8 mouse cellular contexts compared by ENCODE assay signal in the genomic region with DNA sequence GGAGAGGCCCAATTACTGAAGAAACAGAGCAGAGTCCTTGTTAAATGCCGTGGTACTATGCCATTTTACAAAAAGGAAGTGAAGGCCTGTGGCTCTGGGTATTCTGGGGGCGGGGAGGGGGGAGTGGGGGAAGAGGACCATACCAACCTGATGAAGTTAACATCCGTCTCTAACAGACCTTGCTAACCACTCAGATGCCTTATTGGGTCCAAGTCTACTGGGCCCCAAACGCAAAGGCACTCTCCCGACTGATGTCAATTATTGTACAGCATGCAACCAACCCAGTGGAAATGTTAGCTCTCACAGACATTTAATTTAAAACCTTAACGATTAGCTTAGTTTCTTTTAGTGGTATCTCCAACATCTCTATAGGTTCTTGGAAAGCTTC. TPM values are rescaled to one million over a fixed set of nuclear protein-coding genes. Genes with fewer than 3 reads are reported as not detected.
A peak's percentile ranks its signal among the peaks of the same experiment; 100 is the strongest.
DNase-seq lines count a peak whose midpoint lies in the region; ATAC-seq and TF ChIP-seq lines count a peak whose summit lies in the region.

No protein-coding gene starts in this region.

- no peak for DNase-seq in heart, adult 18-20 months
- DNase-seq in G1E (ENCODE audit: low spot score) = no peak
- no peak for DNase-seq in forebrain, postnatal 0 days
- no peak for DNase-seq in MN1 (ENCODE audit: low spot score)
- no peak for DNase-seq in right cerebral cortex, postnatal 25 days
- DNase-seq in left cerebral cortex, postnatal 10 days (ENCODE audit: extremely low spot score in 1 of 2, low spot score in 2 of 2) = no peak

- intact Hi-C loops in left cerebral cortex, postnatal 10 days (cut with DNase I) = no loop called here

- 67% methylated on average over 6 of the region's 6 CpGs for WGBS in heart, embryonic 12.5 days
- 48% methylated on average over 6 of the region's 6 CpGs for WGBS in forebrain, postnatal 0 days
- WGBS in macrophage (ENCODE audit: missing documents) = 12% methylated on average over 6 of the region's 6 CpGs

- H3K4me2 ChIP-seq in heart, embryonic 12.5 days = peak overlapping the region; percentile 94
- peak overlapping the region; percentile 68 for H3K4me2 ChIP-seq in forebrain, postnatal 0 days (ENCODE audit: low read depth)

- 0 out of 2 replicates have a peak, but pooled peaks have one; percentile 2 for ATAC-seq in heart, embryonic 12.5 days (ENCODE audit: insufficient number of reproducible peaks, low FRiP score)
- no peak for ATAC-seq in G1E (ENCODE audit: extremely low read depth, insufficient number of reproducible peaks, low FRiP score, poor library complexity, severe bottlenecking)
- ATAC-seq in forebrain, postnatal 0 days = peak; percentile 11

- TF ChIP-seq CTCF in G1E (IDR thresholded peaks at IDR 0.05; ENCODE audit: low read depth, low read length) = no peak
- TF ChIP-seq CTCF in forebrain, postnatal 0 days (IDR thresholded peaks at IDR 0.05; ENCODE audit: low read depth) = no peak

- H3K27me3 ChIP-seq in heart, embryonic 12.5 days (replicated peaks) = peaks cover 18% of the 10 kb centered on the region
- no peaks in the 10 kb centered on the region for H3K27me3 ChIP-seq in G1E (ENCODE audit: insufficient read depth, low read length)
- H3K27me3 ChIP-seq in forebrain, postnatal 0 days (ENCODE audit: insufficient read depth, low read length) = no peaks in the 10 kb centered on the region

- H3K4me1 ChIP-seq in heart, embryonic 12.5 days (replicated peaks) = peaks cover 15% of the 10 kb centered on the region
- H3K4me1 ChIP-seq in G1E (ENCODE audit: insufficient read depth, low read depth, low read length) = peaks cover 49% of the 10 kb centered on the region
- peaks cover 25% of the 10 kb centered on the region for H3K4me1 ChIP-seq in forebrain, postnatal 0 days (ENCODE audit: insufficient read depth)

- H3K79me2 ChIP-seq in macrophage (ENCODE audit: inconsistent target) = peaks cover 39% of the 10 kb centered on the region

- no peak overlapping the region for H3K27ac ChIP-seq in heart, embryonic 12.5 days (ENCODE audit: poor library complexity, severe bottlenecking)
- H3K27ac ChIP-seq in forebrain, postnatal 0 days (ENCODE audit: low read depth, low read length) = peak overlapping the region; percentile 99; the same call in 1 of the 2 replicates
- H3K27ac ChIP-seq in macrophage = peak overlapping the region; percentile 24; the same call in 1 of the 2 replicates

- H3K9ac ChIP-seq in heart, embryonic 12.5 days = no peak overlapping the region
- peak overlapping the region; percentile 95 for H3K9ac ChIP-seq in forebrain, postnatal 0 days

- no peaks in the 10 kb centered on the region for H3K36me3 ChIP-seq in heart, embryonic 12.5 days
- H3K36me3 ChIP-seq in G1E (replicated peaks) (peaks cover 7% of the 10 kb centered on the region), macrophage (ENCODE audit: inconsistent target) (no peaks in the 10 kb centered on the region)
- no peaks in the 10 kb centered on the region for H3K36me3 ChIP-seq in forebrain, postnatal 0 days (ENCODE audit: insufficient read depth)

- H3K9me3 ChIP-seq in heart, embryonic 12.5 days (replicated peaks) = no peaks in the 10 kb centered on the region
- no peaks in the 10 kb centered on the region for H3K9me3 ChIP-seq in G1E (replicated peaks)
- H3K9me3 ChIP-seq in forebrain, postnatal 0 days (ENCODE audit: low read length) = no peaks in the 10 kb centered on the region

- H3K4me3 ChIP-seq in heart, embryonic 12.5 days = peak overlapping the region; percentile 93
- H3K4me3 ChIP-seq in G1E (ENCODE audit: low read depth, low read length) (peak overlapping the region; percentile 95; the same call in 1 of the 2 replicates), macrophage (ENCODE audit: inconsistent target) (no peak overlapping the region)
- H3K4me3 ChIP-seq in forebrain, postnatal 0 days (ENCODE audit: low read depth, low read length) = peak overlapping the region; percentile 87

RNA-seq across cellular contexts. Expression of a gene that starts 0.7 kb away (rescaled TPM):
- polyA plus RNA-seq in heart, embryonic 12.5 days (2016; fragmentation: Nextera tagmentation; extraction: Ambion mirVana) = 32.8 and 36.0 TPM in 2 replicates
- total RNA-seq in heart, adult 18-20 months (2021) = 10 to 100 TPM; 50.1 to 55.7 TPM
- total RNA-seq in G1E (2014; fragmentation: Nextera tagmentation) = 195 and 199 TPM in 2 replicates
- 225 and 240 TPM in 2 replicates for total RNA-seq in G1E (2017)
- 80.8 and 103 TPM in 2 replicates for polyA plus RNA-seq in G1E (2012)
- total RNA-seq in forebrain, postnatal 0 days (2014; rRNA removed) = 97.9 and 116 TPM in 2 replicates
- 47.9 and 61.1 TPM in 2 replicates for polyA plus RNA-seq in forebrain, postnatal 0 days (2015; fragmentation: Nextera tagmentation; extraction: Ambion mirVana)
- total RNA-seq in macrophage (2018; cell fraction: chromatin; rRNA removed) = 10 to 100 TPM in 25 of 26 experiments, 1 to 10 TPM in 1; 8.6 to 73.4 (median 52.4) TPM
- total RNA-seq in macrophage (2018; cell fraction: cytosol; rRNA removed) = 100 to 1,000 TPM; 215 to 303 (median 274) TPM
- total RNA-seq in macrophage (2018; cell fraction: nucleus; rRNA removed) = 100 to 1,000 TPM in 18 of 26 experiments, 10 to 100 TPM in 8; 42.9 to 166 (median 120) TPM
- polyA plus RNA-seq in macrophage (2018) = 245 to 360 TPM (median 267 TPM) in 3 replicates
- total RNA-seq in left cerebral cortex, postnatal 10 days (2021) = 100 to 1,000 TPM in 1 of 2 experiments, 10 to 100 TPM in 1; 98.2 to 106 TPM
